Mouse (Mus musculus): ENCODE results near the gene Ecm1.

DNA sequence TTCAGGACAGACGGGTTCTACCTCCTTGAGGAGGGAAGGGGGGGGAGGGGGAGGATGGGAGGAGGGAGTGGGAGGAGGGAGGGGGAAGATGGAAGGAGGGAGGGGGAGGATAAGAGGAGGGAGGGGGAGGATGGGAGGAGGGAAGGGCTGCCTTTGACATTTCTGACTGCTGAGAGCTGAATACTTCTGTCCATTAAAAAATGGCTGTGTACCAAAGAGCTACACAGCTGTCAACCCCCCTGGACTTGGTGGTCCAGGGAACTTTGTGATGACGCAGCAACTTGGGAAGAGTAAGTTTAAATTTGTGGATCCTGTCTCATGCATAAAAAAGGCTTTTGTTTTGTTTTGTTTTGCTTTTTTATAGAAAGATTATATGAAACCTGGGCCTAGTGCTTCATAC lies 49.4 kb downstream of the Ecm1 start:
- TF ChIP-seq CTCF (IDR thresholded peaks at IDR 0.05; ENCODE audit: insufficient read depth, low read length) (no peak), POLR2A (IDR thresholded peaks at IDR 0.05; ENCODE audit: borderline replicate concordance, extremely low read depth, low read depth, low read length) (no peak)

Data from lung, adult 2 months (tissue).